Mouse (Mus musculus): ENCODE measurements around the gene Slc2a9.

The Slc2a9 gene

DNA sequence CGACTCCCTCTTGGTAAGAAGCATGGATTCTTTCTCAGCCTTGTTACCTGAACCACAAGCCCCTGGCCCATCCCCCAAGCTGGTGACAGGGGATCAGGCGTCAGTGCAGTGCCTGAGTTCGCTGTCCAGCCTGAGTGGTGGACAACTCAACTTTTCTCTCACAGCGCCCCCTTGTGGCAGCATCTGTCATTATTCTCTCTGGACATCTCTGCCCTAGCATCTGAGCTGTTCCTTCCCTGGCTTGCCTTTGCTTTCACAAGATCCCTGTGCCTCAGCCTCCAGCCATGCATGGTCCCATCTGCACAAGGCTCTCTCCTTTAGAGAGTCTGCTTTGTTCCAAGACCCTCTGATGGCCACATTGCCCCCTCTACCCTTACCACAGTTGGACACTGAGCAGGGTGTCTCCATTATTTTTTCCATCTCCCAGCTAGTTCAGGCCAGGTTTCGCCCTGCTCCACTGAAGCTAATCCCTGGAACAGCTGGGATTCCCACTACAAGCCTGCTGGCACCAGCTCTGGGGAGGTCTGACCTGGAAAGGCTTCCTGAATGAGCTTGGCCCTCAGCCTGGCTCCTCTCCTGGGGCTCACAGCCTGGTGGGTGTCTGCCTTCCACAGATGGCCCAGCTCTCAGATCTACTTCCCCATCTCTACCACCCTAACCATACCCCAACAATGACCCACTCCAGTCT lies 32.9 kb downstream of the Slc2a9 start:
- in situ Hi-C loops (cut with MboI, MseI): loop anchor here (5.0 kb wide), 1 partner anchor 158 kb away; no protein-coding TSS in a partner anchor

GRCm38 (mm10) chr5:38466569-38467110 lies 36.3 kb downstream of the Slc2a9 start:
- in situ Hi-C loops (cut with MboI, MseI): loop anchor here (5.0 kb wide), 1 partner anchor 154 kb away; no protein-coding TSS in a partner anchor

DNA sequence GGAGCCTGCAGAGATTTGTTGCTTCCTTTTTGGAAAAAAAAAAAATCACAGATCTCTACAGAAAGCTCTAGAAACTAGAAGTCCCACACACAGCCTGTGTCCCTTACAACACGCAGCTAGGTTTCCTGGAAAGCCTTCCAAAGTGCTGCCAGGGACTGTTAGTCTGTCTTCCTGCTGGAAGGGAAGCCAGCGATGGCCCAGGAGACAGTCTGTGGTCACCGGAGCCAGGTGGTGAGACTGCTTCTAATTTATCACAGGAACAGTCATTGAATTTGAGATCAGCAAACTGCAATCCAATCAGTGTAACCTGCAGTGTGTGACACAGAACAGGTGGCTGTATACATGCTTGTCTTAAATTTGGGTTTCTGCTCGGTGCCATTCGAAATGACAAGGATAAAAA lies 41.7 kb downstream of the Slc2a9 start:
- in situ Hi-C loops (cut with MboI, MseI): no loop called here

DNA sequence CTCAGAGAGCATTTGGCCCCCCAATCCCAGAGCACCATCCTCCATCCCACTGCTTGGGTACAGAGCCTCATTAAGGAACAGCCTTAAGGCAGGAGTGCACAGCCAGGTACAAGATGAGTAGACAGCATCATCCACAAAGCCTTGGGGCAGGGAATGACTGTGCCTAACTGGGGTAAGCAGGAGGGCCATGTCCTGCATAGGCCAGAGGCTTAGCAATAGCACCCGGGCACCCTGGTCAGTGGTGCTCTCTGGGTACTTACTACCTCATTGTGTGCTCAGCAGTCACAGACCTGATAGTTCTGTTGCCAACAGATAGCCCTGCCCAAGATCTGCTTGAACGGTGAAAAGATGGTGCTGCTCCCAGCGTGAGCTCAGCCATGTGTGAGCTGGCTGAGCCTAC lies 52.0 kb downstream of the Slc2a9 start:
- in situ Hi-C loops (cut with MboI, MseI): no loop called here

- in situ Hi-C loops (cut with MboI, MseI): no loop called here
Observed at GRCm38 (mm10) chr5:38449607-38450006, 53.3 kb downstream of the Slc2a9 start.

DNA sequence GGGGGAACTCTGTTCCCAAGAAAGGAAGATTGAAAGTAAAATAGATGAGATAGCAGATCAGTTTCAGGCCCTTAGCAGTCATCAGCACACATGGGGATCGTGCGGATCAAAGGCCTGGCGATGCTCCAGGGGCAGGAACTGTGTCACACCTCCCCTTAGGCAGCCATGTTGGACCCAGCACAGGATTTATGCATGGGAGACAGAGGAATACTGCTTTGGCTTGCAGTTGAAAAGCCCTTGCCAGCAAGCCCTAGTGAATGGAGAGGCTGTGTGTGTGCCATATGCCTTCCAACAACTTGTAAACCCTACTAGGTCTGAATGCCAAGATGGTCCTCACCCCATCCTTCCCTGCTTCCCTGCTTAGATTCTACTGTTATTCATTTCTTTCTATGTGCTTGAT lies 54.8 kb downstream of the Slc2a9 start:
- in situ Hi-C loops (cut with MboI, MseI): no loop called here

DNA sequence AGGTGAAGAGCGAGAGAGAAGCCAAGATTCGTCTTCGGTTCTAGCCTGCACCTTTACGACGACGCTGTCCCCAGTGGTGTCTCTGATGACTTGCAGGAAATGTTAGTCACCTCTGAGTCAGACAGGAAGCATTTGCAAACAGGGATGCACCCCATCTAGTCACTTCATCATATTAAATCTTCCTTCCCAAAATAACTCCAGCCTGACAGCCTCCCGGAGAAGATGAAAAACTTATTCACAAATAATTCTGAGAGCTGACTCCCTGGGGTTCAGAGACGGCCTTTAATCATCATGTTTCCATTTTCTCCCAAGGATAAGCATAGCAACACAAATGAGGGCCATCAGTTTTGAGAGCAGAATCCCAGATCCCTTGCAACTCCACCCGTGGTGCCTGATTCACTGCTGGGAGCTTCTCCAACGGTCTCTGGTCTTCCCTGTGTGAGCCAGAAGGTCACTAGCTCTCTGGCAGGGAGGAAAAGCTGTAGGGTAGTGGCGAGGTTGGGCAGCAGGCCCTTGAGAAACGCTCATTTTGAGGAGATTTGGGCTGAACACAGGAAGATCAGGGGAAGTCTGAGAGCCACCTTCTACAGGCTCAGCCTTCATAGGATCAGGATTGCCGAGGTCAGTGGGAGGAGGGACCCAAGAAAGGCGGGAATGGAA lies 56.5 kb downstream of the Slc2a9 start:
- in situ Hi-C loops (cut with MboI, MseI): no loop called here

GRCm38 (mm10) chr5:38441088-38441839 lies 61.7 kb downstream of the Slc2a9 start:
- in situ Hi-C loops (cut with MboI, MseI): no loop called here

- in situ Hi-C loops (cut with MboI, MseI): no loop called here
Observed at GRCm38 (mm10) chr5:38440252-38441005, 62.5 kb downstream of the Slc2a9 start.

DNA sequence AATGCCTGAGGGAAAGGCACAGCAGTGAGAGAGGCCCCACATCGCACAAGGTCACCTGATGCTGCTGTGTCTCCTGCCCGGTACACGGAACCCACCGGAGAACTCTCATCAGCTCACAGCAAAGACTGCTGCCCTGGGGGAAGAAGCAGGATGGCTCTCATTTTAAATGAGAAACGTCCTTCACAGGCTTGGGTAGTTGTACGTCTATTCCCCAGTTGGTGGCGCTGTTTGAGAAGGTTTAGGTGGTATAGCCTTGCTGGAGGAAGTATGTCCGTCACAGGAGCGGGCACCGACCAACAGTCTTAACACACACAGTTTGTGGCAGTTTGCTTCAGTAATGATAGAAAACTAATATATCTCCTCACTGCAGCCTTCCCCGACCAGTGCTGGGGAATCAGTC lies 66.3 kb downstream of the Slc2a9 start:
- in situ Hi-C loops (cut with MboI, MseI): no loop called here

DNA sequence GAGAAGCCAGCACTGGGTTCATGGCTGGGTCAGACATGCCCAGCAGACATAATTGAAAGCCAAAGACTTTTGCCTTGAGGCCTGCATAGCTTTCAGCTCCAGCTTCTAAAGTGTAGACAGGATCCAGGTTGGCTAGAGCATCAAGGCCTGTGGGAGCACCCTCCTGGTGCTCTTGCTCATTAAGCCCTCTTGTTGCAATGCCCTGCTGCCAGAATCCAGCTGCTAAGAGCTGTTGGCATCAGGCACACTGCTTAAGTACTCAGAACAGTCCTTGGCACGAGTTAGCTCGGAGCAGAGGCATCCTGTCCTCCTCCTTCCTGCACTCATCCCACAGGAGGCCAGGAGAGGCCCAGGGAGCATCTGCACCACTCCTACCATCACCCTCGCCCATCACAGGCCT lies 68.1 kb downstream of the Slc2a9 start:
- in situ Hi-C loops (cut with MboI, MseI): no loop called here

GRCm38 (mm10) chr5:38431201-38431600 lies 71.7 kb downstream of the Slc2a9 start:
- in situ Hi-C loops (cut with MboI, MseI): no loop called here

- in situ Hi-C loops (cut with MboI, MseI): no loop called here
Observed at GRCm38 (mm10) chr5:38429106-38429505, 73.8 kb downstream of the Slc2a9 start.

DNA sequence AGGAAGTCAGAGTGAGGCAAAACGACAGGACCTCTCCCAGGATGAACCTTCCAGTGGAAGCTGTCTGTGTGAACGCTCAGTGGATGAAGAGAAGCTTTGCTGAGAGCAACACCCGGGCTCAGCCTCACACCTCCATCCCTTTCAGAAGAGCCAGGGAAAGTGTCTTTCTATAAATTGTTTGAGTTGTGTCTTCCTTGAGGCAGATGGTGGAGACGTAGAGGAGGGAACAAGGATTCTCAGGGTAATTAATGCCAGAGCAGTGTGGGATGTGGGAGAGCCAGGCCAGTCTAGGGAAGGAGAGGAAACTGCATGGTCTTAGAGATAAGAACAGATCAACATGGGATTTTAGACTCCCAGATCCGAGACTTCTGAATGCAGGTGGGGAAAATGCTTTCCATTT lies 75.2 kb downstream of the Slc2a9 start:
- in situ Hi-C loops (cut with MboI, MseI): no loop called here

GRCm38 (mm10) chr5:38425569-38425968 lies 77.4 kb downstream of the Slc2a9 start:
- in situ Hi-C loops (cut with MboI, MseI): no loop called here

- in situ Hi-C loops (cut with MboI, MseI): no loop called here
Observed at GRCm38 (mm10) chr5:38422426-38422825, 80.5 kb downstream of the Slc2a9 start.

GRCm38 (mm10) chr5:38418799-38419198 lies 84.1 kb downstream of the Slc2a9 start:
- in situ Hi-C loops (cut with MboI, MseI): no loop called here

DNA sequence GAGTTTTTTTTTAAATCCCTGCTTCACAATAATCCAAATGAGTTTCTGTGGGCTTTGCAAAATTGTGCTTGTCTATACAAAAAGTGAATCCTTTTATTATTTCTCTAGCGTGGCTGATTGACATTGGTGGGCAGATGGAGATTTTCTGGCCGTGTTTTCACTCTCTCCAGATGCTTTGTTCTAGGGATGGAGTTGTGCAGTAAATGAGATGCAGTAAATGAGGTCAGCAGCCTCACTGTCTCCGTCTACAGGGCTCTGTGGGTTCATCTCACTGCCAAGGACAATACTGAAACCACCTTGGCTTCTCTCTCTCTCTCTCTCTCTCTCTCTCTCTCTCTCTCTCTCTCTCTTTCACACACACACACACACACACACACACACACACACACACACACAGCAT lies 99.3 kb downstream of the Slc2a9 start:
- in situ Hi-C loops (cut with MboI, MseI): no loop called here

GRCm38 (mm10) chr5:38402288-38402687 lies 100.7 kb downstream of the Slc2a9 start:
- in situ Hi-C loops (cut with MboI, MseI): no loop called here

- in situ Hi-C loops (cut with MboI, MseI): no loop called here
Observed at GRCm38 (mm10) chr5:38388857-38389256, 114.1 kb downstream of the Slc2a9 start.

DNA sequence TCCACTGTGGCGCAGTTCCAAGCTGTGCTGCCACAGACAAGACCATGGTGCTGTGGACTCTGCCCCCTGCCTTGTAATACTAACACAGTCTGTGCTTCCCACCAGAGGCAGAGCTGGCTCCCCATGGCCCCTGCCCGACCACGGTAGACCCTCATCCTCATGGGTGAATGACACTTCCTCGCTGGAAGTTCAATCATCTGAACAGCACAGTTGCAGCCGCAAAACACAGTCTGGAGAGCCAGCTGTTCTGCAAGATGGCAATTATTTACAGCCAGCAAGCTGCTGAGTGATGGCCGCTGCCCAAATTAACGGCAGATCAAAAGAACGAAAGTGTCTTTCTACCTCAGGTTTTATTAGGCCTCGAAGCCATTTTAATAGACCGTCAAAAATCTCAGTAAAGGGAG lies 114.5 kb downstream of the Slc2a9 start:
- in situ Hi-C loops (cut with MboI, MseI): no loop called here

DNA sequence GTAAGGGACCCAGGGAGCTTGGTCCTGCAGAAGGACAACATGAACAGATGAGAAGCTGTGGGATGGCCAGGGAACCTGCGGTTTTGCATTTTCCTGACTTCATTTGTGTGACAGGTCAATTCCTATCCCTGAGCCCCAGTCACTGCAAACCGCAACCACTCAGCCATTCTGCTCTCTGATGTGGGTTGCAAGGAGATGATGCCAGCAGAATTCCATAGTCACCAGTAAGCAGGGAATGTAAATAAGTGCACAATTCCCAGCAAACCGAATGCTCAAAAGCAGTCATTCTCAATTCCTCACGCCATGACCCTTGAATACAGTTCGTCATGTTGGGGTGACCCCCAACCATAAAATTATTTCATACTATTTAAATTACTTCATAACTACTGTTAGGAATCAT lies 123.0 kb downstream of the Slc2a9 start:
- in situ Hi-C loops (cut with MboI, MseI): no loop called here

Data from T-helper 1 cell (primary cell).